Mouse (Mus musculus) kidney, postnatal 0 days (tissue): ENCODE results near the gene Paip2b. TPM values are rescaled to one million over a fixed set of nuclear protein-coding genes. Genes with fewer than 3 reads are reported as not detected.
"Not testable (repeated sequence)": the region's sequence is repeated elsewhere in the genome, so short reads cannot be mapped to it uniquely, and the experiment has no call there.

Experiments
- ATAC-seq: fragments of 200-750 bp; cut with Nextera tagmentation; replicated peaks from 2 replicates; pipeline ENCODE4 v1.8.0; 2017; ENCODE audit warnings: low read depth, moderate number of reproducible peaks, moderate TSS enrichment, moderate library complexity; ENCODE audit not compliant: low FRiP score
- DNase-seq: peaks from one replicate; pipeline ENCODE4 v3.0.0-alpha.2; 2016; ENCODE audit warnings: low spot score
- H3K27ac ChIP-seq: fragments of 300-500 bp; sonication (generic); 2 replicates; pipeline ENCODE4 v1.5.1; 2014; ENCODE audit warnings: mild to moderate bottlenecking
- H3K27me3 ChIP-seq: fragments of 300-500 bp; sonication (generic); 2 replicates; pipeline ENCODE4 v1.6.1; 2014; ENCODE audit warnings: low read length, mixed read lengths; ENCODE audit not compliant: insufficient read depth
- H3K36me3 ChIP-seq: fragments of 300-500 bp; sonication (generic); 2 replicates; pipeline ENCODE4 v1.6.1; 2014; ENCODE audit warnings: low read length, mixed read lengths; ENCODE audit not compliant: insufficient read depth
- H3K4me1 ChIP-seq: fragments of 300-500 bp; sonication (generic); replicated peaks from 2 replicates; pipeline ENCODE4 v1.6.1; 2014; ENCODE audit warnings: antibody characterized with exemption, low read length, mixed read lengths; ENCODE audit not compliant: insufficient read depth
- H3K4me2 ChIP-seq: fragments of 300-500 bp; sonication (generic); 2 replicates; pipeline ENCODE4 v1.6.1; 2014; ENCODE audit warnings: mild to moderate bottlenecking, low read length, moderate library complexity, mixed read lengths
- H3K4me3 ChIP-seq: fragments of 300-500 bp; sonication (generic); replicated peaks from 2 replicates; pipeline ENCODE4 v1.5.1; 2014; ENCODE audit warnings: low read depth, low read length
- H3K9ac ChIP-seq: fragments of 300-500 bp; sonication (generic); 2 replicates; pipeline ENCODE4 v1.6.1; 2014; ENCODE audit warnings: low read depth, low read length
- H3K9me3 ChIP-seq: fragments of 300-500 bp; sonication (generic); replicated peaks from 2 replicates; pipeline ENCODE4 v1.6.1; 2016; ENCODE audit warnings: low read length, inconsistent platforms, mixed read lengths
- CTCF ChIP-seq: IDR thresholded peaks from 2 replicates; pipeline ENCODE4 v1.5.1; 2016; ENCODE audit warnings: antibody characterized with exemption, low read depth, mild to moderate bottlenecking, moderate library complexity
- WGBS: fragments of 180-500 bp; shearing (Covaris S2); extraction: QIAGEN DNeasy Blood & Tissue Kit; methylation state at CpG from one replicate; pipeline ENCODE4 v1.1.7; 2014; 5-methylcytosine and 5-hydroxymethylcytosine counted together
- polyA plus RNA-seq: library from polyadenylated mRNA; unstranded; fragments of >200 nt; fragmentation: Nextera tagmentation; extraction: Ambion mirVana; gene quantifications from 2 replicates; pipeline ENCODE4 v1.2.1, GENCODE M21; 2015

Gene Paip2b
- polyA plus RNA-seq, 1 experiment from 2014 or later, result 12.1 TPM

DNA sequence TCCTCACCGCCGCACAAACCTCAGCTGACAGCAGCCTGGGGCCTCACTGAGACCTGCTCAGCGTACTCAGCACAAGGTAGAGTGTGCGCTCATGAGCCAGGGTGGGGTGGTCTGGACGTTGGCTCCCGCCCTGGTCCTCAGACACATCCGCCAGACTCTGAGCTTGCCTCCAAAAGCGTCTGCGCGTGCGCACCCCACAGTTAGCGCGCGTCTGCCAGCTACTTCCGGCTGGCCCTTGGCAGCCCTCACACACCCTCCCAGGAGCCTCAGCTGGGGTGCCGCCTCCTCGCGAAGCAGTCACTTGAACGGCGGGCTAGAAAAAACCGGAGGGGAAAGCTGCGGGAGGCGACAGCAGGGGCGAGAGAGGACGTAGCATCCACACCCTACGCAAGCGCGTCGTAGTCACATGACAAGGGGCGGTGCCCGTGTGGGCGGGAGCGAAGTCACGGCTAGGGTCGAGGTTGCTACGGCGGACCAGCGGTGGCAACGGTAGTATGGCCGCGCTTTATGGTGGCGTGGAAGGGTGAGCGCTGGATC lies 36.7 kb downstream of the Paip2b start, which contains the start of gene Nagk:
Gene Nagk, plus strand, starts transcription at position 223 of the 537 bp plus-strand sequence.
- H3K4me1 ChIP-seq, result peaks cover 8% of the 10 kb centered on the region; the same call in 1 of the 2 replicates
- WGBS, result under 1% methylated on average over 43 of the region's 43 CpGs
- ATAC-seq (peak; percentile 97), DNase-seq (peak; percentile 97)
- peak within 1 kb of the TSS; percentile 92 for H3K27ac ChIP-seq
- no peaks in the 10 kb centered on the region for H3K9me3 ChIP-seq
- H3K36me3 ChIP-seq, result 0 out of 2 replicates have a peak, but pooled peaks cover 7% of the 10 kb centered on the region
- no peaks in the 10 kb centered on the region for H3K27me3 ChIP-seq
- peak within 1 kb of the TSS; percentile 82 for H3K9ac ChIP-seq
- peak within 1 kb of the TSS; percentile 78 for H3K4me3 ChIP-seq
- H3K4me2 ChIP-seq, result peak within 1 kb of the TSS; percentile 94
- no peak; the same call in 1 of the 2 replicates for TF ChIP-seq CTCF

DNA sequence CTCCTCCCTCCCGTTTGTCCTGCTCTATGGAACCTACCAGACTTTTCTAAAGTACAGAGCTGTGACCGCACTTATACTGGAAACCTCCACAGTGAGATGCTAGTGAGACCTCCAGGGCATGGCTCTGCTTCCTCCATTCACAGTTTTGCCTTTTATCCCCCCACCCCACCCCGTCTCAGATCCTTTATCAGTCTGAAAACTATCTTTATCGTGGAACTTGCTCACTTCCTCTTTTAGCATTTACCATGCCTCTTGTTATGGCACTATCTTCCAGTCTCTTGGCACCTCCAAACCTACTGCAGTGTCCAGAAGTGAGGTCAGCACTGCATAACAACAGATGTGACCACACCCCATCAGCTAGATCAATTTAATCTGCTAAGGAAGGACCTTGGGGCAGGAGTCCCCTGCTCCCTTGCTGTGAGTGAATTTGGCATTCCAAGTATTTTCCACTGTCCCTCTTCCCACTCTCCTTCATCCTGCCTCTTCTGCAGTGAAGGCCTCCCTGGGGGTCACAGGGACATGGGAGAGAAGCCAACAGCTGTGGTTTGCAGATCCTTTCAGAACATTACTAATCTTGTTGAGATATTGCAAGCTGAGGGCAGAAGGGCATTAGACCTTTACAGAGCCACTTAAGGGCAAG lies 40.2 kb downstream of the Paip2b start:
- Histone ChIP-seq H3K27me3 (no peaks in the 10 kb centered on the region), H3K9me3 (no peaks in the 10 kb centered on the region), H3K4me2 (no peak overlapping the region), H3K27ac (no peak overlapping the region), H3K4me1 (peaks cover 6% of the 10 kb centered on the region; the same call in 1 of the 2 replicates), H3K36me3 (no peaks in the 10 kb centered on the region), H3K4me3 (no peak overlapping the region), H3K9ac (no peak overlapping the region)
- 67% methylated on average over 4 of the region's 4 CpGs for WGBS
- DNase-seq (no peak), ATAC-seq (no peak)
- TF ChIP-seq CTCF, result no peak

- H3K9me3 ChIP-seq, DNase-seq, H3K4me3 ChIP-seq, H3K27me3 ChIP-seq, H3K9ac ChIP-seq, H3K4me2 ChIP-seq, ATAC-seq, H3K27ac ChIP-seq, H3K36me3 ChIP-seq, H3K4me1 ChIP-seq: not testable (repeated sequence)
- 87% methylated on average over 5 of the region's 5 CpGs for WGBS
These were observed 41.0 kb downstream of the Paip2b start for GRCm38 (mm10) chr6:83790533-83790932.

DNA sequence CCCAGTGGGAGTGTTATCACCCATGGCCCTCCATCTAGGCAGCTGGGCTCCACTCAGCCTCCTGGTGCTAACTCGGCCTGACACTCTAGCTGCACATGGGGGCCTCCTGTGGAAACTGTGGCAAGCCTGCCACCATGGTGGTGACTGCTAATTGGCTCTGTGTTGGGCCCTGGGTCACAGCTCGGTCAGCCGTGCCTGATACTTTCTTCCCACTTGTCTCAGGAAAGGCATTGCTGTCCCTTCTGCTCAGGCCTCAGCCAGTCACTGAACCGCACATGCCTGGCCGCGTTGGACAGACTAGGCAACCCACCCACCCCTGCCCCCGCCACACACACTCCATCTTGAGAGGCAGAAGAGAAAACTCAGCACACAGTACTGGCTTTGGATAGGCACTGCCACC lies 43.0 kb downstream of the Paip2b start:
- DNase-seq (peak; percentile 22), ATAC-seq (peak; percentile 61)
- Histone ChIP-seq H3K4me2 (no peak overlapping the region), H3K27me3 (no peaks in the 10 kb centered on the region), H3K4me1 (no peaks in the 10 kb centered on the region), H3K9me3 (no peaks in the 10 kb centered on the region), H3K4me3 (no peak overlapping the region), H3K9ac (no peak overlapping the region), H3K27ac (no peak overlapping the region), H3K36me3 (no peaks in the 10 kb centered on the region)
- TF ChIP-seq CTCF, result no peak
- 39% methylated on average over 7 of the region's 7 CpGs for WGBS

- Histone ChIP-seq H3K9me3 (no peaks in the 10 kb centered on the region), H3K27ac (no peak overlapping the region), H3K4me3 (no peak overlapping the region), H3K36me3 (no peaks in the 10 kb centered on the region), H3K4me1 (no peaks in the 10 kb centered on the region), H3K4me2 (no peak overlapping the region), H3K9ac (no peak overlapping the region), H3K27me3 (no peaks in the 10 kb centered on the region)
- no peak for TF ChIP-seq CTCF
- WGBS, result 69% methylated on average over 3 of the region's 3 CpGs
- no peak for DNase-seq
- ATAC-seq, result no peak
These were observed 45.1 kb downstream of the Paip2b start for GRCm38 (mm10) chr6:83786426-83786825.

GRCm38 (mm10) chr6:83779026-83779425 lies 52.5 kb downstream of the Paip2b start:
- Histone ChIP-seq H3K27me3 (no peaks in the 10 kb centered on the region), H3K9ac (no peak overlapping the region), H3K4me3 (no peak overlapping the region), H3K27ac (no peak overlapping the region), H3K9me3 (no peaks in the 10 kb centered on the region), H3K36me3 (no peaks in the 10 kb centered on the region), H3K4me1 (peaks cover 2% of the 10 kb centered on the region; the same call in 1 of the 2 replicates), H3K4me2 (no peak overlapping the region)
- peak; percentile 78 for DNase-seq
- peak; percentile 87 for TF ChIP-seq CTCF
- 8% methylated on average over 5 of the region's 5 CpGs for WGBS
- ATAC-seq, result no peak
